Mouse (Mus musculus) ES-Bruce4 (cell line): ENCODE data around the gene Defb22.

Source experiments
- CTCF ChIP-seq: IDR thresholded peaks from one replicate; pipeline ENCODE4 v1.8.1; 2011; ENCODE audit warnings: low read depth, low read length
- POLR2A ChIP-seq: IDR thresholded peaks from one replicate; pipeline ENCODE4 v1.8.1; 2011; ENCODE audit warnings: low read length; ENCODE audit not compliant: insufficient read depth

DNA sequence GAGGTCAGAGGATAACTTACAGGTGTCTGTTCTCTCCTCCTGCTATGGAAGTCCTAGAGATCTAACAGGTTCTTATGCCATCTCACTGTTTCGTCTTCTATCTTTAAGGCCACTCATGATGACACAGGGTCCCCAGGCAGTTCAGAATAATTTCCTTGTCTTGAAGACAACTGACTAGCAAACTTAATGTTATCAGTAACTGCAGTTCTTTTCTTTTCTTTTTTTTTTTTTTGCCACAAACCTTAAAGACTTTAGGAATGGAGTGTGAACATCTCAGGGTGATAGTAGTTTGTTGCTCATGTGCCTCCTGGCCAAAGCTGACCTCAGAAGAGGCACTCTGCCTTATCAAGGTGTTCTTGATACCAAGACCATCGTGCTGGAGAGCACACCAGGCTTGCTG lies 43.3 kb downstream of the Defb22 start:
- no peak for TF ChIP-seq POLR2A
- TF ChIP-seq CTCF = no peak
